Mouse (Mus musculus) hindbrain, embryonic 11.5 days (tissue): Measurements from ENCODE around the gene Wrap73. TPM values are rescaled to one million over a fixed set of nuclear protein-coding genes. Genes with fewer than 3 reads are reported as not detected.

Source experiments
- ATAC-seq: fragments of 200-750 bp; cut with Nextera tagmentation; 2 replicates; pipeline ENCODE4 v1.8.0; 2017; ENCODE audit warnings: mild to moderate bottlenecking, moderate TSS enrichment, moderate library complexity; ENCODE audit not compliant: low FRiP score
- DNase-seq: peaks from one replicate; pipeline ENCODE4 v3.0.0-alpha.2; 2015; ENCODE audit warnings: low spot score
- H3K27ac ChIP-seq: fragments of 300-500 bp; sonication (generic); 2 replicates; pipeline ENCODE4 v1.5.1; 2014; ENCODE audit warnings: mild to moderate bottlenecking, low read depth, low read length
- H3K27me3 ChIP-seq: fragments of 300-500 bp; sonication (generic); 2 replicates; pipeline ENCODE4 v1.6.1; 2014; ENCODE audit warnings: mild to moderate bottlenecking, low read length, moderate library complexity, mixed read lengths; ENCODE audit not compliant: control insufficient read depth, insufficient read depth
- H3K36me3 ChIP-seq: fragments of 300-500 bp; sonication (generic); 2 replicates; pipeline ENCODE4 v1.6.1; 2014; ENCODE audit warnings: mild to moderate bottlenecking, low read length, moderate library complexity, mixed read lengths; ENCODE audit not compliant: control insufficient read depth, insufficient read depth
- H3K4me1 ChIP-seq: fragments of 300-500 bp; sonication (generic); replicated peaks from 2 replicates; pipeline ENCODE4 v1.6.1; 2014; ENCODE audit warnings: low read length, mixed read lengths; ENCODE audit not compliant: control insufficient read depth, insufficient read depth
- H3K4me2 ChIP-seq: fragments of 300-500 bp; sonication (generic); replicated peaks from 2 replicates; pipeline ENCODE4 v1.6.1; 2014; ENCODE audit warnings: mild to moderate bottlenecking, low read depth, low read length
- H3K4me3 ChIP-seq: fragments of 300-500 bp; sonication (generic); 2 replicates; pipeline ENCODE4 v1.5.1; 2014; ENCODE audit warnings: low read depth, low read length
- H3K9ac ChIP-seq: fragments of 300-500 bp; sonication (generic); 2 replicates; pipeline ENCODE4 v1.6.1; 2014; ENCODE audit warnings: low read depth, low read length
- H3K9me3 ChIP-seq: fragments of 300-500 bp; sonication (generic); 2 replicates; pipeline ENCODE4 v1.6.1; 2016; ENCODE audit warnings: low read length; ENCODE audit not compliant: control insufficient read depth
- WGBS: fragments of 180-500 bp; shearing (Covaris S2); extraction: QIAGEN DNeasy Blood & Tissue Kit; methylation state at CpG from one replicate; pipeline ENCODE4 v1.1.7; 2014; 5-methylcytosine and 5-hydroxymethylcytosine counted together
- polyA plus RNA-seq: library from polyadenylated mRNA; unstranded; fragments of >200 nt; fragmentation: Nextera tagmentation; extraction: Ambion mirVana; gene quantifications from 2 replicates; pipeline ENCODE4 v1.2.1, GENCODE M21; 2014

The Wrap73 gene
- polyA plus RNA-seq, 1 experiment from 2014 or later: 45.9 TPM

DNA sequence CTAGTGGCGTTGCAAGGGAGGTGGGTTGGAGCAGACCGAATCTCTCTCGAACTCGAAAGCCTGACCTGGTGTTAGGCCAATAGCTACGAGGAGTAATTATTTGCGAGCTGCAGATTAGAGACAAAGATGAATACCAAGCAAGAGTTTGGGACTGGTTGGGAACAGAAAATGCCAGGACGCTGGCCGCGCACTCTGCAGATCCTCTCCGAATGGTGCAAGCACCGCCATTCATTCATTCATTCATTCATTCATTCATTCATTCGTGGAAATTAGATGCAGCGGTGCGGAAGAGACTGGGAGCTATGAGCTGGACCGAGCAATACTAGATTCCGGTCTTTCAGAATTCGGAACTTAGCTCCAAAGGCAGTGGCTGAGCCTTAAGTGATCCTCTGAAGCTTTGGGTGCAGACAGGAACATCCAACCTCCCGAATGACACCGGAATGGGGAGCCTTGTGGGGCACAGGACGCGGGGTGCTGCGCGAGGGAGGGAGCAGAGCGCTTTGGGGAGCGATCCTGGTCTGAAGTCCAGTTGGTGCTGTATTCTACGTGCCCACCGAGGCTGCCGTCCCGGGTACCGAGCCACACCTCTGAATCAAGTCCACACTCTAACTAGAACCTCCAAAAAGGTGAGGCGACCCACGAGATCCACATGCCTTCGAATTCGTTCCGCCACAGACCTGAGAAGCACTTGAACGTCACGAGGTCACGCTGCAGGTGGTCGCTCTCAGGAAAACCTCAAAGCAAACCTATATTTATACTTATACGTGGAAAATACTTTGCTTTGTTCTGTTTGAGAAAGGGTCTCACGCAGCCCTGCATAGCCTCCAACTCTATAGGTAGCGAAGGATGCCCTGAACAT lies 934 bp upstream of the Wrap73 start:
- Histone ChIP-seq H3K27me3 (peaks cover 50% of the 10 kb centered on the region), H3K9ac (no peak overlapping the region), H3K36me3 (no peaks in the 10 kb centered on the region), H3K9me3 (no peaks in the 10 kb centered on the region), H3K27ac (no peak overlapping the region), H3K4me1 (peaks cover 10% of the 10 kb centered on the region; the same call in 1 of the 2 replicates), H3K4me2 (no peak overlapping the region), H3K4me3 (no peak overlapping the region)
- ATAC-seq (no peak), DNase-seq (peak; percentile 58)
- 2% methylated on average over 42 of the region's 42 CpGs for WGBS

GRCm38 (mm10) chr4:154144712-154145111 lies 2.5 kb downstream of the Wrap73 start:
- H3K27me3 ChIP-seq: peaks cover 20% of the 10 kb centered on the region
- H3K4me3 ChIP-seq: no peak overlapping the region
- 81% methylated on average over 3 of the region's 3 CpGs for WGBS
- H3K27ac ChIP-seq: no peak overlapping the region
- no peaks in the 10 kb centered on the region for H3K9me3 ChIP-seq
- peaks cover 7% of the 10 kb centered on the region; the same call in 1 of the 2 replicates for H3K4me1 ChIP-seq
- no peak for ATAC-seq
- no peaks in the 10 kb centered on the region for H3K36me3 ChIP-seq
- H3K9ac ChIP-seq: no peak overlapping the region
- no peak for DNase-seq
- H3K4me2 ChIP-seq: no peak overlapping the region

GRCm38 (mm10) chr4:154146342-154146741 lies 4.2 kb downstream of the Wrap73 start:
- Histone ChIP-seq H3K4me3 (no peak overlapping the region), H3K4me1 (no peaks in the 10 kb centered on the region), H3K9me3 (no peaks in the 10 kb centered on the region), H3K36me3 (no peaks in the 10 kb centered on the region), H3K27me3 (peaks cover 4% of the 10 kb centered on the region), H3K4me2 (no peak overlapping the region), H3K9ac (no peak overlapping the region), H3K27ac (no peak overlapping the region)
- ATAC-seq (no peak), DNase-seq (no peak)
- 80% methylated on average over 10 of the region's 10 CpGs for WGBS

- WGBS: 71% methylated on average over 11 of the region's 11 CpGs
- Histone ChIP-seq H3K27me3 (no peaks in the 10 kb centered on the region), H3K4me2 (no peak overlapping the region), H3K9me3 (no peaks in the 10 kb centered on the region), H3K27ac (no peak overlapping the region), H3K4me3 (no peak overlapping the region), H3K36me3 (no peaks in the 10 kb centered on the region), H3K9ac (no peak overlapping the region), H3K4me1 (no peaks in the 10 kb centered on the region)
- DNase-seq (no peak), ATAC-seq (no peak)
Observed at GRCm38 (mm10) chr4:154154104-154154503, 11.9 kb downstream of the Wrap73 start.

DNA sequence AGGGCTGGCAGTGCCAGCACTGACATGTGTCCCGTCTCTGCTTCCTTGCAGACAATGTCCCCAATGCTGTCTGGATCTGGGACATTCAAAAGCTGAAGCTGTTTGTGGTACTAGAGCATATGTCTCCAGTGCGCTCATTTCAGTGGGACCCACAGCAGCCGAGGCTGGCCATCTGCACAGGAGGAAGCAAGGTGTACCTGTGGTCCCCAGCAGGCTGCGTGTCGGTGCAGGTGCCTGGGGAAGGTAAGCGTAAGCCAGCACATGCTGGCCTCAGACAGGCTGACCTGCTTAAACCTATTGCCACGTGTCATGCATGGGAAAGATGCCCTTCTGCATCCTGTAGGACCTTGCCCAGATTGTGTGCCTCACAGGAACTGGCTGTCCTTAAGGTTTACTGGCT lies 13.9 kb downstream of the Wrap73 start:
- WGBS: 82% methylated on average over 7 of the region's 7 CpGs

GRCm38 (mm10) chr4:154157970-154158662 lies 15.9 kb downstream of the Wrap73 start:
- H3K9me3 ChIP-seq: no peaks in the 10 kb centered on the region
- H3K27me3 ChIP-seq: no peaks in the 10 kb centered on the region
- no peak overlapping the region for H3K4me3 ChIP-seq
- H3K4me2 ChIP-seq: no peak overlapping the region
- ATAC-seq: no peak
- H3K36me3 ChIP-seq: no peaks in the 10 kb centered on the region
- H3K27ac ChIP-seq: no peak overlapping the region
- H3K4me1 ChIP-seq: 0 out of 2 replicates have a peak, but pooled peaks cover 3% of the 10 kb centered on the region
- 93% methylated on average over 14 of the region's 14 CpGs for WGBS
- no peak for DNase-seq
- H3K9ac ChIP-seq: no peak overlapping the region

More for the DNA sequence above, 13.9 kb downstream of the Wrap73 start:
- DNase-seq (no peak), ATAC-seq (no peak)
- no peaks in the 10 kb centered on the region for H3K4me1 ChIP-seq
- H3K4me3 ChIP-seq: no peak overlapping the region
- H3K36me3 ChIP-seq: no peaks in the 10 kb centered on the region
- no peaks in the 10 kb centered on the region for H3K9me3 ChIP-seq
- H3K9ac ChIP-seq: no peak overlapping the region
- H3K4me2 ChIP-seq: no peak overlapping the region
- no peak overlapping the region for H3K27ac ChIP-seq
- no peaks in the 10 kb centered on the region for H3K27me3 ChIP-seq

DNA sequence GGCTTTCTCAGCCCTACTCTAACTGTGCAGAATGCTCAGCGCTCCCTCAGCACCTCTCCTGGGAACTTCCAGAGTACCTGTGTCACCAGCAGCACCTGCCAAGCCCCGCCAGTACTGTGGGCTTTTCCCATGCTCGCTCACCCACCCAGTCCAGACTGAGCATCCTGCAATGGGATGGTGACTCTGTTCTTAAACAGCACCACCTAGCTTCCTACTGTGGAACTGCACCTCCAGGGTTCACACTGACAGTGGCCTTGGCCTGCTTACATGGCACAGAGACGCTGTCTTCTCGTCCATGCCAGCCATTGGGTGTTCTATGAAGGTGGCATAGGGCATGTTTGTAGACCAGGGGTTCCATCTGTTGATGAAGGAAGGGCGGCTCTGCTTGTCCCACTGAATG lies 16.8 kb downstream of the Wrap73 start:
- ATAC-seq: 0 out of 2 replicates have a peak, but pooled peaks have one; percentile 16
- Histone ChIP-seq H3K4me1 (0 out of 2 replicates have a peak, but pooled peaks cover 3% of the 10 kb centered on the region), H3K9ac (no peak overlapping the region), H3K4me2 (no peak overlapping the region), H3K27ac (no peak overlapping the region), H3K4me3 (no peak overlapping the region), H3K27me3 (no peaks in the 10 kb centered on the region), H3K36me3 (no peaks in the 10 kb centered on the region), H3K9me3 (no peaks in the 10 kb centered on the region)
- 26% methylated on average over 6 of the region's 6 CpGs for WGBS
- peak; percentile 93 for DNase-seq

GRCm38 (mm10) chr4:154159961-154160537 lies 17.9 kb downstream of the Wrap73 start:
- peak; percentile 46 for DNase-seq

More at GRCm38 (mm10) chr4:154159961-154160537, 17.9 kb downstream of the Wrap73 start:
- Histone ChIP-seq H3K9me3 (no peaks in the 10 kb centered on the region), H3K4me1 (0 out of 2 replicates have a peak, but pooled peaks cover 3% of the 10 kb centered on the region), H3K36me3 (no peaks in the 10 kb centered on the region), H3K4me3 (peak overlapping the region; percentile 89), H3K27me3 (no peaks in the 10 kb centered on the region), H3K9ac (peak overlapping the region; percentile 67), H3K4me2 (peak overlapping the region; percentile 70), H3K27ac (peak overlapping the region; percentile 71)
- 1% methylated on average over 46 of the region's 47 CpGs for WGBS
- ATAC-seq: peak; percentile 68
